Mouse (Mus musculus): ENCODE results near the gene Tmem179.

Gene Tmem179

GRCm38 (mm10) chr12:112537233-112537632, 20.7 kb upstream of the Tmem179 start:
- DNase-seq, result no peak

DNA sequence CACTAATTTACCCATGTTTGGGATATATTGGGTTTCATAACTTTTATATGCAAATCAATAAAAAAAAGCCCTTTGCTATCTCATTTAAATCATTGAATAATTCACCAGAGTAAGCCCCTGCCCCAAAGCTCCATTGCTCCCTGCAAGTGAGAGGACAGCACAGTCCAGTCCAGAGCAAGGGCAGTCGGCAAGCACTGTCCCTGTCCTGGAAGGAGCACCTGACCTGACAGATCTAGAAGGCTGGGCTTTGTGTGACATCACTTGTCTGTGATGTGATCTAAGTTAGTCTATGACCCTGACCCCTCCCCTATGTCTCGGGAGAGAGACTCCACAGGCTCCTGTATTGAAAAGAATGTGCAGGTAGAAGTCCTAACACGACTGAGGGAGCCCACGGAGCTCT, 17.2 kb upstream of the Tmem179 start:
- no peak for DNase-seq

GRCm38 (mm10) chr12:112518105-112518504, 1.6 kb upstream of the Tmem179 start:
- no peak for DNase-seq

DNA sequence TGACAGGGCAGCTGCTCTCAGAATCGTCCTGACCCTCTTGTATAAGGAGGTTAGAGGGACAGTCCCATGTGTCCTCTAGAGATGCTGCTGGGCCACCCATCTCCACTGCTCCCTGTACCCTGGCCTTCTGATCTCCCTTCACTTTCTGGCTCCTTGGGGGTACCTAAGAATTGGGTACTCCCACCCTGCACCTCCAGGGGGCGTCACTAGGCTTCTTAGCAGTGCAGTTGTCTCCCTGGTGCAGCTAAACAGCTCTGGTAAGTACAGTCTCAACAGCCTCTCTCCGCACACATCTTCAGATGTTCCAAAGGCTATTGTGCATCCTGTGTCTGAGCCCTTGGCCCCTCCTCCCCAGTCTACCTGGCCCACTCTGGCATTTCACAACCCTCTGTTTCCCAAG, 1.6 kb downstream of the Tmem179 start:
- no peak for DNase-seq

DNA sequence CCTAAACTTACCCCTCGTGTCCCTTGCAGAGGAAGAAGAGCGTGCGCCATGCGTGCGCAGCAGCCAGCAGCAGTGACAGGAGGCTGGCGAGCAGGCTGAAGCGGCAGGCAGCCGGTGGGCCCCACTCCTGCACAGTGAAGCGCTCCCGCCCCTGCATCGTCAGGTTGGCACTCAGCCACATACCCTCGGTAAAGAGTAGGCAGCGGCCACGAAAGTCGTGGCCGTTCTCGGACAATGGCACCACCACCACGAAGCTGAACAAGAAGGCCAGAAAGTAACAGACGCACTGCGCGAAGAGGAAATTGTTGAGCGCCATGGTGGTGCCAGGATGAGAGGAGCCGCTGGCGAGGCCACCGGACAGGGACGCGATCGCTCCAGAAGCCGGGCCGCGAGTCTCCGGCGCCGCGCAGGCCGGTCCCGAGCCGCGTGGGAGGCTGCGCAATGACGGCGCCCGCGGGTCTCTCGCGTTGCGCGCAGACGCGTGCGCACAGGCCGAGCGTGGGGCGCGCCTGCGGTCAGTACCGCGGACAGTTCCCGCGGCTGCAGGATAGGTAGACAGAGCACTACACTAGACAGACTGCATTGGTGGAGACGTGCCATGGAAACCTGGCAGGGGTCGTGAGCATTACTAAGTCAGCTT, 5.7 kb downstream of the Tmem179 start:
- DNase-seq, result peak; percentile 59 to 67

GRCm38 (mm10) chr12:112510365-112510732, 6.2 kb downstream of the Tmem179 start:
- DNase-seq, result no peak

DNA sequence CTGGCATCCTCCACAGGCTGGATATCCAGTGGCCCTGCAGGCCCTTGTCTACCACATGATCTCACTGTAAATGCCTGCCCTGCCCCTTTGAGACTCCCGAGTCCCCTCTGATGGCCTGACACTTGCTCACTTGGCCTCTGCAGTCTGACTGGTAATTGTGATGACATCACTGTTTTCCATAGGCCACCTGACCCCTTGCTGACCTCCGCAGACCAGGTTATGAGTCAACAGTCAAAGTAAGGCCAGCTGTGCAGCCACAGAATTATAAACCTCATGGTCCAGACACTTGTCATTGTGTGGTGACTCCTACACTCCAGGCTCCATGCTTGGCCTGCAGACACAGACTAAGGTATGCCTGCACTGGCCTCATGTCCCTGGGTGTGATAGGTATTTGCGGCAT, 8.6 kb downstream of the Tmem179 start:
- no peak for DNase-seq

GRCm38 (mm10) chr12:112507264-112507663, 9.3 kb downstream of the Tmem179 start:
- DNase-seq, result peak in 1 of 2 experiments; percentile 30

DNA sequence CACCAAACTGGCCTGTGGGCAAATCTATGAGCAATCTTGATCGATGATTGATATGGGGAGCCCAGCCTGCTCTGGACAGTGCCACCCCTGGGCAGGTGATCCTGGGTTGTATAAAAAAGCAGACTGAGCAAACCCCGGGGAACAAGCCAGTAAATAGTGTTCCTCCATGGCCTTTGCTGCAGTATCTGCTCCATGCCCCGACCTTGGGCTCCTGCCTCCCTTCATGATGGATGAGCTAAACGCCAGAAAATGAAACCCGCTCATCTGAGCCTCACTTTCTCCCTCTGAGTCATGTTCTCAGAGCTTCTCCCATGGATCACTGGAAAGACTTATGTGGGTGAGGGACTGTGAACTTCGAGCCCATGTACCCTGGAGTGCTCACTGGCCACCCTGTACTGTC, 10.3 kb downstream of the Tmem179 start:
- no peak for DNase-seq

DNA sequence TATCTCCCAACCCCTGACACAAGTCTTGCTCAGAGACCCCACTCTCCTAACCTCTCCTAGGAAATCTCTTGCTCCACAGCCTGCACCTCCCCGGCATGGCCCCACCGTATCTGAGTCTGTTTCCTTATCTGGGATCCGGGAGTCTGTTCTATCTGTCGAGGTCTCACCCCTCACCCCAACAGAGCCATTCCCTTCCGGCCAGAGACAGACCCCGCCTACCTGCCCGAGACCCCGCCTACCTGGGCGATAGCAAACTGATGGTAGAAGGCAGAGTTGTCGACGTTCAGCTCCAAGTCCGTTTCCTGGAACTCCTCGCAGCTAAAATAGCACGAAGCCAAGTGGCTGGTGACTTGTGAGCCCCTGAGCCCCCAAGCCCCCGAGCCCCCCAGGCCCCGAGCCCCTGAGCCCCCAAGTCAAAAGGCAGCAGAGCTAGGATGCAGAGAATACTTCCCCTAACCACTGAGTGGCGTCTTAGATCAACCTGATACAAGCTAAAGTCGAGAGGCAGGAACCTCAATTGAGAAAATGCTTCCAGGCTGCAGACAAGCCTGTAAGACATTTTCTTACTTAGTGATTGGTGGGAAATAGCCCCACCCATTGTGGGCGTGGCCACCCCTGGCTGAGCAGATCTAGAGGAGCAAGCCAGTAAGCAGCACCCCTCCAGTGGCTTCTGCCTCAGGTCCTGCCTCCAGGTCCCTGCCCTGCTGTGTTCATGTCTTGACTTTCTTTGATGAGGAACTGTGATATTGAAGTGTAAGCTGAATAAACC, 13.4 kb downstream of the Tmem179 start:
- no peak for DNase-seq

DNA sequence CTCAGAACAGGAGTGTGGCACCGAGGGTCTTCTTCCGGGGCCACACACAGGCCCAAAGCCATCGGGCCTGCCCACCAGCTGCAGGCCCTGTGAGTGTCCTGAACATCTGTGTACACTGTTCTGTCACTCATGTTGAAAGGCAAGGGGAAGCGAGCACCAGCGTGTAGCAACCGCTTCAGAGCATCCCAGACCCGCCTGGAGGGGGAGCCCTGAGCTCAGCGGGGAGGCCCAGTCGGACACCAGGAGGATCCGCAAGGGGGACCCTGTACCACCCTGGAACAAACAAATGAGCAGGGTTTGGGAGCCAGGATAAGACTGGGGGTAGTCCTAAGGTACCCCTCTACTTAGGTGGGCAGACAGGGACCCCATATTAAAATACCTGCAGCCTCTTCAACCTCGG, 17.9 kb downstream of the Tmem179 start:
- DNase-seq, result peak in 1 of 2 experiments; percentile 35

DNA sequence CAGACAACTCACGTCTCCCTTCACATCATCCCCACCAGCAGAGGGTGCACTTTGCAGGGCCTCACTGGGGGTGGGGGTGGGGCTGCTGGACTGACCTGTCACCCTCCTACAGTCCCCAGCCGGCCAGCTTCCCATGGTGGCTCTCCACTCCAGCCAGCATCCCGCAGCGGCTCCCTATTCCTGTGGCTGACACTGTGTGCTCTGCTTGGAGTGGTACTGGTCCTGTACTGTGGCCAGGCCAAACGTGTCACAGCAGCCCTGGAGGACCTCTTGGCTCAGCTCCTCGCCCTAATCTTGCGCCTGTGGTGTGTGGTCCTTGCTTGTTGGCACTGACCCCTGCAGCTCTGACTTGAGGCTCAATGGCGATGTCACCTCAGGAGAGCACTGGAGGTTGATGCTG, 18.8 kb downstream of the Tmem179 start:
- no peak for DNase-seq

DNA sequence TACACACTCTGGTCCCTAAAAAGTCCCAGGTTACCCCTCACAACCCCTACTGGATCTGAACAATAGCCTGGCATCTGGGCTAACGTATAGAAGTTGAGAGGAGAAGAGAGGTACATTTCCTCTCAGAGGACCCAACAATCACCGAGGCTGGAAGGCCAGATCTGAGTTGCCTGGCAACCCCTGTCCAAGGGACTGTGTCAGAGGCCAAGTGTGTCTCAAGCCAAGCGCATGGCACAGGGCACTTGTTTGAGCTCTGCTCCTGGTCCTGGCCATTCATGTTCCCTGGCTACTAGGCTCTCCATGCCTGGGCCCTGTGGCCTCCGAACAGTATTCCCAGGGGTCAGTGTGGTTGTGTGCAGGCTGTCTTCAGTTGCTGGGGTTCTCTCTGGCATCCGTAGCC, 20.4 kb downstream of the Tmem179 start:
- no peak for DNase-seq

- DNase-seq, result no peak
Observed at GRCm38 (mm10) chr12:112490444-112490939, 26.1 kb downstream of the Tmem179 start.

GRCm38 (mm10) chr12:112489535-112489934, 27.0 kb downstream of the Tmem179 start:
- DNase-seq, result no peak

GRCm38 (mm10) chr12:112489134-112489533, 27.4 kb downstream of the Tmem179 start, which contains the start of gene A530016L24Rik:
TSS of gene A530016L24Rik (plus strand) at chr12:112489448.
- DNase-seq, result no peak

- DNase-seq, result peak; percentile 94 to 97
Observed at GRCm38 (mm10) chr12:112473777-112474176, 42.8 kb downstream of the Tmem179 start.

DNA sequence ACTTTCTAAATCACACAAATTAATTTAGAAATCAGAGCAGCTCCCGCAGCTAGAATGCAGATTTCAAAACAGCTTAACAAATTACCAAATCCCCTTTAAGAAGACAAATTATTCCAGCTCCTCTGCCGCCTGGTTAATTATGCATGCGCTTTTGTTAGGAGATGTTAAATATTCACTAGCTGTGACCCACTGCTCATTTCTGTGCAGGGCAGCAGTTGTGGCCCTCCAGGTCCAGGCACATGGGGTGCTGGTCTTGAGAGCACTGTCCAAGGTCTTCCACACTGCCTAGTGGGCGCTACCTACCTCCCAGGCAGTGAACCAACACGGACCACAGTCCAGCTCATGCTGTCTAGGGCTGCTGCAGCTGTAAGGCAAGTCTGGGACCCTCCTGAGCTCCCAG, 46.3 kb downstream of the Tmem179 start:
- DNase-seq, result no peak

DNA sequence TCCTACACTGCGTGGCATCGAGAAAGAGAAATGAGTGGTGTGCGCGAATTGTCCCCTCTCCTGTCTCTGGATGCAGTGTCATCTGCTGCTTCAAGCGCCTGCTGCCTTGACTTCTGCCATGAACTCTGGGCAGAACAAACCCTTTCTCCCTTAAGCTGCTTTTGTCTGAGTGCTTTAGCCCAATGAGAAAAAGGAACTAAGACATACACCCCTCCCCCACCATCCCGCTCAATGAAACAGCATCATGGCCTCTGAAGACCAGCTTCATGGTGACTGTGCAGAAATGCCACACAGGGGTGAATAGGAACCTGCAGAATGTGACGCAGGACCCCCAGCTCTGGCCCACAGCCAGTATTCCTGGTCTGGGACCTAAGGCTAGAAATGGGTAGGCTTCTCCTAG, 47.2 kb downstream of the Tmem179 start:
- no peak for DNase-seq

DNA sequence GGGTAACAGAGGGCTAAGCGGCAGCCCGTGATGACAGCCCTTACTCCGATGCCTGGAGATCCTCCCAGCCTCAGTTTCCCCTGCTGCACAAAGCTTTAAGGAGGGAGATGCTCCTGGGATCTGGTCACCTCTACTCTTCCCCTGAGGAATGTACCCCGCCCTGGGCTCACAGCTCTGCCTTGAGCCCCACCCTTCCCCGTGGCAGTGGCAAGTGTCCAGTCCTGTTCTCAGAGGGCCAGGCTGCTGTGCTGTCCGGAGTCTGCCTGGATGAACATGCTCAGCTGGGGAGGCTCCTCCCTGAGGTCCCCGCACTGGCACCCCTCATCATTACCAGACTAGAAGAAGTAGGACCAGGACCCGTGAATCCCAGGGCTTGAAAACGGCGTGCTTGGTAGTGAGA, 49.2 kb downstream of the Tmem179 start:
- DNase-seq, result no peak

DNA sequence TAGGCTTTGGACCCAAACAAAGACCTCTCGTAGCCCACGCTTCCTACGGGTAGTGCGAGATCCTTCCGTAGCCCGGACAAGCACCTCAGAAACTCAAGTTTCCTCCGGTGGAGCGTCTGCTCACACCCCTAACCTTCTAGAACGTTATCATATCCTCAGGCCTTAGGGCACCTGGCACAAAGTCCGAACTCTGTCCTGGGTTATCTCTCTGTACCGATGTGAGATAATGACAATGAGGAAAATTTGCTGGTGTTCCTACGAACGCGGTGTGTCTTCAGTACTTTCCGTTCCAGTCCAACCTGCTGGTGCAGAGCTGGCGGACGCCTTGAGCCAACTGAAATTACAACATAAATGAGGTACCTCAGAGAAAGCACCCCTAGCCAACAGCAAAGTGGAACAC, 50.6 kb downstream of the Tmem179 start:
- DNase-seq, result no peak

DNA sequence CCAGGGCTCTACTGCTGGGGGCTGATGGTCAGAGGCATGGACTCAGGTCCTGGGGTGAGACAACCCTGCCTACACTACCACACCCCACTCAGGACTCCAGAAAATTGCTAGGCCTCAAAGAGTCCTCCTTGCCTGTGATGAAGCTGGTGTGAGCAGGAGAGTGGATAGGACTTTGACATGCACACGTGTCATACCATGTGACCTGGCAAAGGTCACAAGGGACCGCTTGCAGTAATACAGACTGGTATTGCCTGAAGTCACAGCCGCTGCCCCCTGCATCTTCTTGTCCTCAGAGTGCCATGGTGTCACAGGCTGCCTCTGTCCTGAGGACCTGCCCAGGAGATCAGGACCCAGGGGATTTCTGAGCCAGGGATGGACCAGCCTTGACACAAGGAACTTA, 52.0 kb downstream of the Tmem179 start:
- no peak for DNase-seq

DNA sequence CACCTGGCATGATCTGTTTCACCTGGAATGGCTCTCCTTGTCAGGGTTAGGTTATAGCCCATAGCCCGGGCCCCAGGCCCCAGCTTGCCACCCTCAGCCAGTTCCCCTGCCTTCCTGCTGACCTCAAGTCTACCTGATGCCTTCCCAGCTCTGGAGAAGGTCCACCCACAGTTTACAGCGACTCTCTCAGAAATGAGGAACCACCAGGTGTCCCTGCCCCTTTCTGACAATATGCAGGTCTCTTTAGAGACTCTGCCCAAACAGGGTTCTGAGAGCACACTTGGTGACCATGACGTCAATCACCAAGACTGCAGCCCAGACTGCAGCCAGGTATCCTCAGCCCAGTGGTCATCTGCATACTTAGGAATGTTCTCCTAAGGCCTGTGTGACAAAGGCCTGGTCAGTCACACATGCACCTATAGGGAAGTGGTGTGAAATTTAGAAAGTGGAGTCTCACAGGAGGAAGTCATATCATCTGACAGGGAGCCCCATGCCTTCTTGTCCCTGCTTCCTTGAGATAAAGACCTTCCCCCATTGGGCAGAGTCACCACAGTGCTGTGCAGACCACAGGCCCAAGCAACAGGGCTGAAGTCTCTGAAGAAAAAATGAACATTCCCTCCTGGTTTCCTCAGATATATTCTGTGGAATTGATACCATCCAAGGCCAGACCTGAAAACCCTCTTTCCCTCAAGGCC, 52.6 kb downstream of the Tmem179 start:
- no peak for DNase-seq

- DNase-seq, result no peak
Observed at GRCm38 (mm10) chr12:112463209-112463608, 53.3 kb downstream of the Tmem179 start.
